Mouse (Mus musculus) brain, embryonic 14.5 days (tissue): ENCODE data around the gene Pth2.

Experiments used
- CTCF ChIP-seq: fragments of 200-500 bp; IDR thresholded peaks from 2 replicates; pipeline ENCODE4 v1.5.1; 2012; ENCODE audit warnings: inconsistent platforms, mild to moderate bottlenecking, moderate library complexity, borderline replicate concordance; ENCODE audit not compliant: insufficient read depth, insufficient read length; ENCODE audit errors: extremely low read depth
- POLR2A ChIP-seq: fragments of 200-500 bp; IDR thresholded peaks from 2 replicates; pipeline ENCODE4 v1.6.1; 2012; ENCODE audit warnings: mild to moderate bottlenecking, inconsistent platforms, borderline replicate concordance; ENCODE audit not compliant: poor library complexity, insufficient read depth, insufficient read length, severe bottlenecking; ENCODE audit errors: extremely low read depth

GRCm38 (mm10) chr7:45176356-45176755 lies 4.4 kb upstream of the Pth2 start:
- no peak for TF ChIP-seq POLR2A
- no peak for TF ChIP-seq CTCF
